Mouse (Mus musculus): ENCODE results near the gene Igsf3.

The Igsf3 gene

DNA sequence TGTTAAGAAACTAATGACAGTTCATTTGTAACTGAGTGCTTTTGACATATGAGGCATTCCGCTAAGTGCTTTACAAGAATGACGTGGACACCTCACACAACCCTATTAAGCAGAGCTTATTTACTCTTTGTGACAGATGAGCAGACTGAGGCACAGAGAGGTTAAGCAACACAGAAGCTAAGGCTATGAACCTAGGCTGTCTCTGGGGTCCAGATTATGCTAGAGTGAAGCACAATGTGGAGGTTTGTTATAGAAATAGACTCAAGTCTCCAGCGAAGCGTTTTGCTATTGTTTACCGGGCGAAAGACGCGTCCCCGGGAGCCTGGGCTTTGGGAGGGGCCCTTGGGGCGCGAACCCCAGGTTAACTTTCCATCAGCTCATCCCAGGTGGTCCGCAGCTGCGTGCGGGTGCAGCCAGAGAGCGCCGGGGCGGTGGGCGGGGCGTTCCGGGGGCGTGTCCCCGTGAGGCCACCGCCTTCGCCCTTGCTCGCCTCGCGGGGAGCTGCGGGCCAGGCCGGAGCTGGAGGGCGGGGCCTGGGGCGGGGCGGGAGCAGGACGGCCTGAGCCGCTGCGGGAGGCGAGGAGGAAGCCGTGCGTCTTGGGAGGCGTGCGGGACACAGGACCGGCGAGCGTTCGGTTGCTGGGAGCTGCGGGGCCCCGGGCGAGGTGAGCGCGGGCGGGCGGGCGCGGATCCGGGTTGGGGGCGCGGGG, at the start of gene Igsf3:
Igsf3 (plus strand) TSS at position 546 of the 710 bp plus-strand sequence.
- peak; percentile 54 for DNase-seq (ENCODE audit: low spot score)

DNA sequence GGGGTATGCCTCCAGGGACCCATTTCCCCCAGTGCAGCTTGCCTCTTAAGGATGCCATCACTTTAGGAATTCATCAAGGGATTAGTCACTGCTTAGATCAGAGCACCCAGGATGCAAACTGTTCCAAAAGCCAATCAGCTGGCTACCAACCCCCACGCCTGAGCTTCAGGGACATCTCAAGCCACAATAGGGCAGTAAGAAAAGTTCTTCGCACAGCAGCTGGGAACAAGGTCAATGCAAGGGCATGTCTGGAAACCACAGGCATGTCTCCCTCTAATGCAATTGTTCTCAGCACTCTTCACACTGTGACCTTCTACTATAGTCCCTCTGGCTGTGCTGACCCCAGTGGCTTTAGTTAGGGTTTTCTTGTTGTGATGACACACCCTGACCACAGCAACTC, 49.6 kb upstream of the Igsf3 start:
- DNase-seq (ENCODE audit: low spot score) = no peak

DNA sequence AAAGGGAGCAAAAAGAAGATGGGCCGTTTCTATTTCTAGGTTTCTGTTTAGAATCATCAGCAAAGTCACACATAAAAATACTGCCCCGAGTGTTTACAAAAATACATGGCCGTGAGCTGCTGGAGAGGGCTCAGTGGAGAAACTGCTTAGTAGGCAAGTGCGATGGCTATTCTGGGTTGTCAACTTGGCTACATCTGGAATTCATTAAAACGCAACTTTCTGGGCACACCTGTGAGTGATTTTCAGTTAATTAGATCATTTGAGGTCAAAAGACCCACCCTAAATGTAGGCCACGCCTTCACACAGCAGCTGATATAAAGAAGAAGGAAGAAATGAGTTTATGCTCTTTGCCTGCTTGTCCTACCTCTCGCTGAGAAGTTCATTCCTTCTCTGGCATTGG, 48.3 kb upstream of the Igsf3 start:
- no peak for DNase-seq (ENCODE audit: low spot score)

DNA sequence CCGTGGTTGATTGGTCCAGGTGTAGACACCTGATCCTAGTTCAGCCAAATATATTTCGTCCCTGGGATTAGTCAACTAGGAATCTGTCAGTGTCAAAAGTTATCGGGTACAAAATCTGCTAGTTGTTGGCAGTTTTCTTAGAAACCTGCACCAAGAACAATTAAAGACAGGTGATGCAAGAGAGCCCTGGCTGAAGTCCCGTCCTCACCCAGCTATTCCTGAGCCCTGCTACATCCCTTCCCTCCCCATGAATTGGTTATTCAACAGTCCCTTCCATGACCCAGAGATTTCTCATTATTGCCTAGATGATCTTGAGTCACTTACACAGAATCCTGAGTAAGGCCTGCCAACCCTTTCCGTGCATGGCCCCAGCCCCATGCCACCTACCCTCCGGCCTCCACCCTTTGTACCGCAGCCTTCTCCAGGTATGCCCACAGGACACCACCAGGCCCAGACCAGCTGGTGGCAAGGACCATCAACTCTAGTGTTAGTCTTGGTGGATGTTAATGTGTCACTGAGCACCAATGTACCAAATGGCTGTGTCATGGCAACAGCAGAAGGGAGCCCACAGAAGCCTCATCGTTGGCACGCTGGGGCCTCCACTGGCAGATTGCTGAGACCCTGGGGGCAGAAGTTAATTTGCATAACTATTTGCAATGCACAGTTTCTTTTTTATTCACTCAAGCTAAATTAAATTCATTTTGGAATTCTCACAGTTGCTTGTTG, 33.5 kb upstream of the Igsf3 start:
- peak; percentile 73 for DNase-seq (ENCODE audit: low spot score)

DNA sequence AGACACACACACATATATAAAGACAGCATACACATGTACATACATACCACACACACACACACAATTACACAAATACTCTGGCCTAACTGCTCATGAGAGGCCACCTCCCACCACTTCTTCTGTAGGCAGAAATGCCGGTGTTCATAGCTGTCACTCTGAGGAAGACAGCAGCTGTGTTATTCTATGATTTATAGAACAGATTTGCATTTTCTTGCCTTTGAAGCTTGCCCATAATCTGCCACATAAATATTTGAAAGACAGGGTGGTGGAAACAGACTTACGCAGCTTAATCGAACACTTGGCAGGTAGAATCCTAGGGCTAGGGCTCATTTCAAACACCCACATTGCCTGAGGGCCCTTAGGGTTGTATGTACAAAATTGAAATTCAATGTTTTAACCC, 32.6 kb upstream of the Igsf3 start:
- DNase-seq (ENCODE audit: low spot score) = no peak

DNA sequence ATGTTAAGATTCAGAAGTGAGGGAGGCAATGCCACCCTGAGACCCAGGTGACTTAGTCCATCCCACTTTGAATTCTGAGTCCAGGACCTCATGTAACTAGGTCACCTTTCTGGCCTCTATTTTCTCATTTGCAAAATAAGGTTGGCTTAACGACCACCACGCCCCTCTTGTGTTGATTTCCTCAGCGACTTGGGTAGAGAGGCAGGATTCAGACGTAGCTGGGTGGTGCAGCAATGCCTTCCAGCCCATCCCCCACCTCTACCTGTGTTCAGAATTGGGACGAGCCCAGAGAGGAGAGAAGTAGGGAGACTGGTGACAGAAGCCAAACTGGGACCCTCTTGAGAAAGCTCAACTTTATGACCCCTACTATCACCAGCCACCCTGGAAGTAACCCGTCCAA, 31.6 kb upstream of the Igsf3 start:
- DNase-seq (ENCODE audit: low spot score) = no peak

DNA sequence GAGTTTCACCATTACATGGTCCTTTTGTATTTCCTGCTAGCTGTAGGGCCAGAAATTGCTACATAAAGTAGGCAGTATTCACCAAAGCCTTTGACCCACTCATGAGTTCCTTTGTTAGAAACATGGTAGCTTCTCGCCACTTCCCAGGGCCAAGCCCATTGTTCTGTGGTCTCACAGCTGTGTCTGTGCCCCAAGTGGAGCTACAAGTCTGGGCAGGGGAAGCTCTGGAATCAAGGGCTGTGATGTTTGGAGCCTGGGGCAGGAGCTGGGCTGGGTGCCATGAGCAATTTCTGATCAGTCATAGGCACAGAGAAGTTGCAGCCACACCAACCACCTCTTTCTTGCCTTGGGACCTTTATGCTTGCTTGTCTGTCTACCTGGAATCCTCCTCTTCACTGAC, 30.1 kb upstream of the Igsf3 start:
- no peak for DNase-seq (ENCODE audit: low spot score)

DNA sequence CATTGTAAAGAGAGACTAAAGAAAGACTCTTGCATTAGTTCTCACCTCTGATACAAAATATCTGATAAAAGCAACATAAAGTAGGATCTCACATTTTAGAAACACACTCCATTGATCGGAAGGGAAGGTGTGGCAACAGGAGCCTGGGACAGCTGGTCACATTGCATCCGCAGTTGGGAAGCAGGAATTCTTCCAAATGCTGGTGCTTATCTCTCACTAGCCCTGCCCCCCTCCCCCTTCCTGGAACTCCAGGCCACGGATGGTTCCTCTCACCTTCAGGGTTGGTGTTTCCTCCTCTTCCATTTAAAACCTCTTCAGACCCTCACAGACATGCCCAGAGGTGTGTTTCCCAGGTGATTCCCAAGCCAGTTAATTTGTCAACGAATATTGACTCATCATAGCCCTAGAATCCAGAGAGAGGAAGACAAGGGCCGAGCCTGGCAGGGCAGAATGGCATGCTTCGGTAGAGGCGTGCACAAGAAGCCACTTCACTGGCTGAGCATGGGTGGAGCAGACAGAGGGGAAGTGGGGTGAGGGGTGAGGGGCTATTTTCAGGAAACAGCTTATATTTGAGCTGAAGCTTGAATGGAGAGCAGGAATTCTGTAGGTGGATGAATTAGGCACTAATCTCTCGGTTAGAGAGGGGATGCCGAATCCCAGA, 28.3 kb upstream of the Igsf3 start:
- no peak for DNase-seq (ENCODE audit: low spot score)

DNA sequence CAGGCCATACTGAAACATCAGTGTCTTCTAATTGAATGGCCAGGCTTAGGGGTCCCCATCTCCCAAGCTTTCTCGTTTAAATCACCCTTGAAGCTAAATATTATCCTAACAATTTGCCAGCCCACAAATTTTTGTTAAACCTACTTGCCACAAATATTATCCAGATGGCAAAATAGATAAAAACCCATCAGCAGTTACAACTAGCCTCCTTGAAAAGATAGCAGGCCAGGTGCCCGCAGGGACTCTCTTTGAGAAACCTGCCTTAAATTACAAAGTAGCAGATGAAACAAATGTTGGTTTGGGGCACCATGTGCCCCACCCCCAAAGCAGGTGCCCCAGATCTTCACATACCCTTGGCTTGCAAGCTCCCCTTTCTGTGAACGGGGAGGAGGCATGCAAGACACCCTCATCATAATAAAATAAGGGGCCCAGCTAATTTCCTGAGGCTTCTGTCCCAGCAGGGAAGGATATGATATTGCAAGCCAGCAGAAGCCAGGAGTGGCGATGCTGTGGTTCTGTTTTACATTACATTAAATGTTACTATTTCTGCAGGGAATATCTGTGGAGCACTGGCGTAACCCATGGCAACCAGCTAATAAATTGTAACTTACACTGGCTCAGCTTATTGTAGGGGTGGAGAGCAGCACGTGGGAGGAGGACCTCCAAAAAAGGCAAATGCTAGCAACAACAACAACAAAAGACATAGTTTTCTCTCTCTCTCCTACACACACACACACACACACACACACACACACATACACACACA, 27.2 kb upstream of the Igsf3 start:
- no peak for DNase-seq (ENCODE audit: low spot score)

DNA sequence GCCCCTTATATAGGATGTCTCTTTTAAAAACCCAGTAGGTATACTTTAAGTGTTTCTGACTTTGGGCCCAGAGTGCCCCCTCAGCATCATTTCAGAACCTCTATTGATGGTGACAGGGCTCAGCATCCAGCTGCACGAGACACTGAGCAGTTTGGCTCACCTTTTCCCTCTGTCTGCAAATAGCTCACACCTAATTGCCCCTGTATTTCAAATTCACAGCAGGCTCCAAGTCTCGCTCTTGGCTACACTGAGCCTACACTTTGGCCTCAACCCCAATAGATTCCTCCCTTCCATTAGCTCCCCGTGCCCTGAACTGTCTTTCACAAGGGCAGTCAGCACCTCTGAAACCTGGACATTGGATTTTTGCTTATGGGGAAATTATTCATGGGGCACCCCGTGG, 26.5 kb upstream of the Igsf3 start:
- DNase-seq (ENCODE audit: low spot score) = no peak

DNA sequence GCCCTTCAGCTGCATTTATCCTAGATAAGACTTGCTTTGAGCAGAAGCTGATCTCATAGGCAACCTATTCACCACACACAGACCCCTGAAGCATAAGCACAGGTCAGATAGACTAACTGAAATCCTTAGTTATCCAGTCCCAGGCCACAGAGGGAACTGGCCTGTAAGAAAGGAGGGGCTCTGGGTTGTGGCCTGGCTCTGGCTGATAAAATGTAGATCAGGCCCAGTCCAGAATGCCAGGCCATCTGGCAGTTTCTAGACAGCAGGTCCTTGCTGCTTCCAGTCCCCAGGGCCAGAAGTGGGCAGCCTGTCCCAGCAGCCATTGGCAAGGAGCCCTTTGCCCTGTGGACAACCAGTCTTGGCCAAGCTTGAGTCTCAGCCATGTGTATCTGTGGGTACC, 22.4 kb upstream of the Igsf3 start:
- no peak for DNase-seq (ENCODE audit: low spot score)

DNA sequence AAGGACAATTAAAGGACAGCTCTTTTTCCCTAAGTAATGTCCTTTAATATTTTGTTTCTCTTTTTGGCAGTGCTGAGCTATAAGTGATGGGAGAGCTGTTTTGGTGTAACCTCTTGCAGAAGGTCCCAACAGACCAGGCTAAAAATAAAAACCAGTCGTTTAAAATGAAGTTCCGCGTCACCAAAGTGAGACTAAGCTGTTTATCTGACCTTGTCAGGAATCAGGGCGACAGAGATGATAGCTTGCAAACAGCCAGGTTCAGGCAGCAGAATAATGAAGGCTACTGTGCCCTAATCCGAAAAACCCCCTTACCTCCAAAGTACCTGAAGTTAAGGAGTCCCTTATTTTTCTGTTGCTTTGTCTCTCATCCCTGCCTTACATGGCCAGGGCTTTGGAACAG, 21.2 kb upstream of the Igsf3 start:
- DNase-seq (ENCODE audit: low spot score) = no peak

DNA sequence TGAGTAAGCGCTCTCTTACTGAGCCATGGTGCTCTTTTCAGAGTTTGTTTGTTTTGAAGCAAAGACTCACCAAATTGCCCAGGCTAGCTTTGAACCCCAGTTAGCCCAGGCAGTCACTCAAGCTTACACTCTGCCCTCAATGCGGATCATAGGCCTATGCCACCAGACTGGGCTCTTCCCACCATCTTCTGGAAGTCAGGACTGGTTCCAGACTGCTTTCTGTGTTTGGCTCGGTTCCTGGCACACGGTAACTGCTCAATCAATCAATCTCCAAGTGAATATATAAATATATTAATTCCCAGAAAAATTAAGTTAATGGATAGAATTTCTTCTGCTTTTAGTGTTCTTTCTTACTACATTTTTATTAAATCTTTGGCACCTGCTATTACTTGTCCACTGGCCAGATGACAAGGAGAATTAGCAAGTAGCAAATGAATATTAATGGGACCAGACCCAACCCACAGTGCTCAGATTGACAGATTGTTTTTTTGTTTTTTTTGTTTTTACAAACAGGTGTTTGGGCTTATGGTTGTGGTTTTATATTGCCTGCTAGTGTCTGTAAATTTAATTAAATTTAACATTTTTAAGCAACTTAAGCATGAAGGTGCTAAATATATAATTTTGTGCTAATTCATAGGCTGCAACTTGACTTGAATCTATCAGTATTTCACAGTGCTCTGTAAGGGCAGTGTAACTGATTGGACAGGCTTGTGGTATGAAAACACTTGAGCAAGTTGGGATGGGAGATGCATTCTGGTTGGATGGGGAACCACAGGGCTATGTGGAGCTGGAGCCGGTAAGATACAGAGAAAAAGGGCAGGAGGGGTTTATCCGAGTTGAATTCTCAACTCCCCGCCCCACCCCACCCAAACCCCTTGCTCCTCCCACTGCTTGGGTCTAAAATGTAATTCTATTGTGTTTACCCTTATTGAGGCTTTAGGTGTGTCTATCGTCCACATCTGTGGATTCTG, 20.0 kb upstream of the Igsf3 start:
- no peak for DNase-seq (ENCODE audit: low spot score)

DNA sequence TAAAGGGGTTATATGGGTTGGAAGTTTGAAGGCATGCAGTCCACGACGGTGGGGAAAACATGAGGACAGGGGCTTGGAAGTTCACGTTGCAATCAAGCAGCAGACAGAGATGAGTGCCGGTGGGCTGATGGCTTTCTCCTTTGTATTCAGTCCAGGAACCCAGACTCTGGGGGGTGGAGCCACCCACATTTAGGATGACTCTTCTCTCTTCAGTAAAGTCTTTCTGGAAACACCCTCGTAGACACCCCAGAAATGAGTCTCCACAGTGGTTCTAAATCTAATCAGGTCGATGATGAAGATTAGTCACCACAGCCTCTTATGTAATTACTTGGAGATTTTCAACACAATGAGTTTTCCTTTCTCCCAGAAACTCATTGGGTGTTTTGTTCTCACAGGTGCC, 16.1 kb upstream of the Igsf3 start:
- DNase-seq (ENCODE audit: low spot score) = no peak

DNA sequence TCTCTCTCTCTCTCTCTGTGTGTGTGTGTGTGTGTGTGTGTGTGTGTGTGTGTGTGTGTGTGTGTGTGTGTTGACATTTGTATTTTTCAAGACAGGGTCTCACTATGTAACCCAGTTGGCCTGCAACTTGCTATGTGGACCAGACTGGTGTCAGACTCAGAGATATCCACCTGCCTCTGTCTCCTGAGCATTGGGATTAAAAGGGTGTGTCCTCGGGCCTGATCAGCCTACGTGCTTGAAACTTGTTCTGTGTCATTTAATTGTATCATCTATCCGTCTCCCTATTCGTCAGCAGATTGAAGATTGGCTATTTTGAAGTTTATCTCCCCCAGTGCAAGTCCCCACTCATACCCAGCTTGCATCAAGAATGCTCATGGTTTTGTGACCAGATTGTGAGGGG, 14.5 kb upstream of the Igsf3 start:
- DNase-seq (ENCODE audit: low spot score) = no peak

DNA sequence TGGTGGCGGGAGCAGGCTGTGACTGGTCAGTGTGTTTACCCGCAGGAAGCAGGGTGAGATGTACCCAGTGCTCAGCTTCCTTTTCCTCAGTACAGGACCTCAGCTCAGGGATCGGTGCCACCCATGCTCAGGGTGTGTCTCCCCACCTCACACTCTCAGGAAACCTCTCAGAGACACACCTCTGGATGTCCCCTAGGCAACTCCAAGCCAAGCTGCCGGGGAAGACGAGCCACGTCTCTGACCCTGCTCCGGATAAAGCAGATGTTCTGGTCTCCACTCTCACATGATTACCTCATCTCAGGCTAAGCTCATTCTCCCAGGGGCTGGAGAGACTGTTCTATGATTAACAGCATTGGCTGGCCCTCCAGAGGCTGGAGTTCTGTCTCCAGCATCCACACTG, 13.3 kb upstream of the Igsf3 start:
- DNase-seq (ENCODE audit: low spot score) = no peak

DNA sequence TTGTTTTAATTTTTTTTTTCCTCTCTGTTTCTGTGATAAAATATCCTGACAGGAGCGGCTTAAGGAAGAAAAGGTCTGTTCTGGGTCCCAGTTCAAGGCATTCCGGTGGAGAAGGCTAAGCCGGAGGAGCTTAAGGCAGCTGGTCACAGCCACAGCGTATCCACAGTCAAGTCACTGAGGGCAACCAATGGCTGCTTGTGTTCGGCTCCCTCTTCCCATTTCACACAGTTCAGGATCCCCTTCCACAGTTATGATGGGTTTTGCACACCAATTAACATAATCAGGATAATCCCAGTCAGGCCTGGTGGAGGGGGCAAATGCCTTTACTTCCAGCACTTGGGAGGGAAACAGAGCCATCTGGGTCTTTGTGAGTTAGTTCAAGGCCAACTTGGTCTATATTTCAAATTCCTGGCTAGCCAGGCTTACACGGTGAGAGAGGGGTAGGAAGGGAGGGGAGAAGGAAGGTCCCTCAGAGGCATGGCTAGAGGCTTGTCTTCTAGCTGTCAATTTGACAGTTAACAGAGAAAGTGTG, 11.7 kb upstream of the Igsf3 start:
- no peak for DNase-seq (ENCODE audit: low spot score)

DNA sequence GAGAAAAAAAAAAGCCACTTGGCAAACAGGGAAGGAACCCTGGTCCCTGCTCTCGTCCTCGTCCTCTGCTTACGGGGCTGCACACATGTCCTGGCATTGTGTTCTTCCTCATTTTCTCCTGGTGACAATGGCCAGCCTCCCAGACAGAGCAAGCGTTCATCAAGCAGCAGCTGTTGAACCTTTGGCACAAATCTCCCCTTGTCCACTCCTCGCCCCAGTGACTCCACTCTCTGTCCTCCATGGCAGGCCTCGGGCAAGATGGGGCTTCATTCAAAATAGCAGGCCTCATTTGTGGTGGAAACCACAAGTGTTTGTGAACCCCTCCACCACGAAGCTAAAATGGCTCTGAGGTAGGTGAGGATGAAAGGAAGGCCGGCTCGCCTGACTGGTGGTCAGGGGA, 11.0 kb upstream of the Igsf3 start:
- DNase-seq (ENCODE audit: low spot score) = peak; percentile 29

DNA sequence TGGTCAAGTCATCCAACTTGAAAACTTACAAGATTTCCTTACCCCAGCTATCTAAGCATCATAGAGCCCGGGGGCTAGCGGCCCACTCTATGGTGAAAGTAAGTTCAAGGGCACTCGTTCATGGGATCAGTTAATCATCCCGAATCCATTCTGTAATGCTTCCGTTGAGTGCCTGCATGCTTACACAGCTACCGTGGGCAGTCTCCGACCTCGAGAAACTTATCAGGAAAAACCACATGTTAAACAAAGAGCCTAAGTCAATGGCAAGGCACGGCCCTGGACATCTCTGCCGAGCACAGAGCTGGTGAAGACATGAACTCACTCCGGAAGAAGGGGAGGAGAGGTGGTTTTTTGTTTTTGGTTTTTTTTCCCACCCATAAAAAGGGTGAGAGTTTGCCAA, 9.5 kb upstream of the Igsf3 start:
- DNase-seq (ENCODE audit: low spot score) = no peak

DNA sequence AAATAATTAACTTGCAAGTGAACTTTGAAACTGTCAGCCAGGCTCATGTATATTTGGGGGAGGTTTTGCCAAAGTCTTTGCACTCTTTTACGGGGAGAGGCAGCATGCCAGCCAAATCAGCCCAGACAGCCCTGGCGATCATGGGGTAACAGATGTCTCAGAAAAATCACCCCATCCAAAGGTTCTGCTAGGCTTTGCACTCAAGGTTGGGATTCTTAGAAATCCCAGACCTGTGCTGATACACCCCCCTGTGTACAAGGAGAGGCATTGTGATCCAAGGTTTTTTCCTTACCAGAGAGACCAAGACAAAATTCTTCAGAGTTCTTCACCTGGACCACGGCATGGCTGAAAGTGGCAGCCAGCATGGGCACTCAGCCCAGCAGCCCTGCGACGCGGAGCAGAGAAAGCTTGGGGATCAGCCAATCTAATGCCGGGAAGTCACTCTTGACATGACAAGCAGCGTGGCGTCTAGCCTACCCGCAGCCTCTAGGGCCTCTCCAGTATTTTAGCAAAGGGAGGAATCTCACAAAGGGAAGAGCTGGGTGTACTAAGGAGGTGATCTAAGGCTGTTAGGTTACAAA, 7.5 kb upstream of the Igsf3 start:
- no peak for DNase-seq (ENCODE audit: low spot score)

All from layer of hippocampus, adult 11-12 months (tissue).